Mouse (Mus musculus): ENCODE measurements around the gene Ccdc69.
"Not testable (repeated sequence)": the region's sequence is repeated elsewhere in the genome, so short reads cannot be mapped to it uniquely, and the experiment has no call there.

The Ccdc69 gene

DNA sequence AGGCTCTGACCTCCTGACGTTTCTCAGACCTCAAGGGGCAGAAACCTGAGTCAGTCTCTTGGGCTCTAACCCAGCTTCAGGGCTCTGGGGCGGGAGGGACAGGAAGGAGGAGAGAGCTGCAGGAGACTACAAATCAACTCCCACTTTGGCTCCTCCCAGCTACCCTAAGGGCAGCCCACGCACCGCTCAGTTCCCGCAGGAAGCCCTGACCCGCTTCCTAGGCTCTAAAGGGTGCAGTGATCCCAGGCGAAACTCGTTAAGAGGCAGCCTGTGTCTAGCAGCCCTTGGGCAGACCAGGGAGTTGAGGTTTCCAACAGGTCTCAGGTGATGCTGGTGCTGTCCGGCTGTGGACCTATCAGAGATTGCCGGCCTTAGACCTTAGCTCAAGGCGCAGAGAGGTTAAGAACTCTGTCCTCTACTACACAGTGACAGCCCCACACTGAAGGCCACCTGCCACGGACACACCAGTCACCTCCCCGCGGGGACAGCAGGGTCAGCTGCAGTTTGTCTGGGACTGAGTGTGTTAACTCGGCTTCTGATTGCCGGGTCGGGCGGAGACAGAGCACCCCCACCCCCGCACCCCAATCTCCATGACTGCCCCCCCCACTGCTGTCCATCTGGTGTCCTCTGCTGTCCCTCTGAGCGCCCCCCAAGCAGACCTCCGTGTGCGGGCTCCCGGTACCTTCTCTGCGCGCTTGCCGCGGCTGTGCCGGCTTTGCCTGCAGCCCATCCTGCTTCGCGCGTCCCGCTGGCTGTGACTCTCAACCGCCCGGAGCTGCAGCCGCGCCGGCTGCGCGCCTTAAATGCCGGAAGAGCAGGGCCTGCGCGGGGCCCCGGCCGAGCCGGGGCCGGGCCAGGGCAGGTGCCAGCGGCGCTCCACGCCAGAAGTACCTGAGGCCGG lies at the start of gene Ccdc69:
Ccdc69 (minus strand) TSS at position 801 of the 901 bp plus-strand sequence.
- peak; percentile 84 for DNase-seq

DNA sequence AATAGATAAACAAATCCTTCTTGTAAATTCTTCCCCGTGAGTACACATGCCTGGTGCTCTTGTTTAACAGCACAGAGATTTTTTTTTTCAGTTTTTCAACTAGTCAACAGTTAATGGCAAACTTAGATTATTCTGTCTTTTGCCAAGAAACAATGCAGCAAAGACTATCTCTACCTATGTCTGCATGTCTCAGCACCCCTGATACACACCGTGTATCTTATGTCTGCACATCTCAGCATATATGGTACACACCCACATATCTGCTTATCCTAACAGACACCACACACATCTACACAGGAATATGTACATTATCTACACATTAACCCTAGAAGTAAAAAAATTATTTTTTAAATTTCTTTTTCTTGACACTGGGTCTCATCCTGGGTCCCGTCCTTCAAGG lies 48.7 kb upstream of the Ccdc69 start:
- no peak for DNase-seq

DNA sequence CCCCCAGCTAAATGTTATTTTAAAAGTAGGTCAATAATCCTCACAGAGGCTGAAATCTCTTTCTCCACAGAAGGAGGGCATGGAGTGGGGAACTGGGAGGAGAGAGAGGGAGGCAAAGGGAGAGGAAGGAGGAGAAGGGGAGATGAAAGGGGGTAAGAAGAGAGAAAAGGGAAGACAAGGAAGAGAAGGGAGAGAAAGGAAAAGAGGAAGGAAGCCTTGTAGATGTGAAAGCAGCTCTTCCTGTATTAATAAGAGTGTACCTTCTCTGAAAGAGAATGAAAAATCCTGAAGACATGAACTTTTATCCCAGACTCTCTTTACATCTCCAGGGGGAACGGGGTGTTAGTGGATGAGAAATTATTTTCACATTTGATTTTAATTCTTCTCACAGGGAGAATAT lies 43.5 kb upstream of the Ccdc69 start:
- no peak for DNase-seq

DNA sequence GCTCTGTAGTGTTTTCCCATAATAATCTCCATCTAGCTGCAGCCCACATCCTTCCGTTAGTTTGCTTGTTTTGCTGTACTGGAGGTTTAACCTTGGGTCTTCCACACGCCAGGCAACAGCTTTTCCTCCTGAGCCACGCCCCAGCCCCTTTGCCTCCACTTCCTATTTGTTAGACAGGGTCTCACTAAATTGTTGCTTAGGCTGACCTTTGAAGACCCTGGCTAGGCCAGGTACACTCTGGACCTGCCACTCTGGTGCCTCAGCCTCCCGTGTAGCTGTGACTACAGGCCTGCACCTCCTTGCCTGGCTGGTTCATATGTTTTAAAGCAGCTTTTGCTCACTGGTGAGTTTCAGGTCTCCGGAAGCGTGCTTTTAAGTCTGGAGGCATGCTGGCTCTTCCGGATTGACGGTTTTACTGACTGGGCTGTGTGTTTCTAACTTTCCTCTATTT lies 42.9 kb upstream of the Ccdc69 start:
- DNase-seq = peak; percentile 78

DNA sequence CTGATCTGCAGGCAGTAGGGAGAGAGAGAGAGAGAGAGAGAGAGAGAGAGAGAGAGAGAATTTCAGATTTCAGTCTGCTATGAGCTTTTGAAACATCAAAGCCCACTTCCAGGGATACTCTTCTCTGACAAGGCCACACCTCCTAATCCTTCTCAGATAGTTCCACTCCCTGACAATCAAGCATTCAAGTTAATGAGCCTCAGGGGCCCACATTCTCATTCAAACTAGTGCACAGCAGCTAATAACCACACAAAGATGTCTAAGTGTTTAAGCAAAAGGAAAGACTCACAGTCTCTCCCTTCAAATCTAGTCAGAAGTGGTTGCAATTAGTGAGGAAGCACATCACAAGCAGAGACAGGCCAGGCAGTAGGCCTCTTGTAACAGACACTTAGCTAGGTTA lies 42.3 kb upstream of the Ccdc69 start:
- no peak for DNase-seq

DNA sequence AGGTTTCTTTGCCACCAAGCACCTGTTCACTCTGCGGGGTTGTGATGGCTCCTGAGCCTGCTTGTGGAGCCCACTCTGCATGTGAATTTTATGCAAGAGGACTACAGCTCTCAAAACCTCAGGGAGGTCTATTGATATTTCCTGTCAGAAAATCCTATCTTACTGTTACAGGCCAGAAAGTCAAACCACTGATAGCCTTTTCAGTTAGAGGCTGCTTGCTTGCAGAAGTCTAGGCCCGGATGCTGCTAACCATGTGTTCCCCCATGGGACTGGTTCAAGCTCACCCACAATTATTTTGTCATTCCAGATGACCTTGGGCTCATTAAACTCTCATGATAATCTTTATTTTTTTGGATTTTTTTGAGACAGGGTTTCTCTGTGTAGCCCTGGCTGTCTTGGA lies 39.1 kb upstream of the Ccdc69 start:
- no peak for DNase-seq

DNA sequence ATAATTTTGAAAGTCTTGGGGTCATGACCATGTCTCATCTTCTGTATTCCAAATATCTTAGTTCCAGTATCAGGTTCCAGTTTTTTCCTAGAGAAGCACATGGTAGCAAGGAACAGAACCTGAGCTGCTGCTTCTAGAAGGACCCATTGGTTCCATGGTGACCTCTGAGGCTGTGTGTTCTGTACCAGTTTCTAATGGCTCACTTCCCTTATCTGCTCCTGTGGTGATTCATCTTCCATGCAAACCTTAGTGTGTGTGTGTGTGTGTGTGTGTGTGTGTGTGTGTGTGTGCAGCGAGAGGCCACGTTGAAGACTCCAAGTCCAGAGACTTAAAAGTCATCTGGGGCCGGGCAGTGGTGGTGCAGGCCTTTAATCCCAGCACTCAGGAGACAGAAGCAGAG lies 38.1 kb upstream of the Ccdc69 start:
- no peak for DNase-seq

DNA sequence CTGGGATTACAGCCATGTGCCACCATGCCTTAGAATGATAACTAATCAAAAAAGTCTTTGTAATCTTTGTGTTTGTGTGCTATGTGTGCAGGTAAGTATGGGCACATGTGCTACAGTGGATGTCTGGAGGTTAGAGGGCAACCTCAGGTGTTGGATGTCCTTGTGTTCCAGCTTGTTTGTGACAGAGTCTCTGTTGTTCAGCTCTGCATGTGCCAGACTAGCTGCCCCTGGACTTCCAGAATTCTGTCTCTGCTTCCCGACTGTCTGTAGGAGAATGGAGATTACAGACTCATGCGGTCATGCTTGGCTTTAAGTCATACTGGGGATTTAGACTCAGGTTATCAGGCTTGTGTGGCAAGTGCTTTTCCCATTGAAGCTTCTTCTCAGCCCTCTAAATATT lies 36.4 kb upstream of the Ccdc69 start:
- DNase-seq = no peak

DNA sequence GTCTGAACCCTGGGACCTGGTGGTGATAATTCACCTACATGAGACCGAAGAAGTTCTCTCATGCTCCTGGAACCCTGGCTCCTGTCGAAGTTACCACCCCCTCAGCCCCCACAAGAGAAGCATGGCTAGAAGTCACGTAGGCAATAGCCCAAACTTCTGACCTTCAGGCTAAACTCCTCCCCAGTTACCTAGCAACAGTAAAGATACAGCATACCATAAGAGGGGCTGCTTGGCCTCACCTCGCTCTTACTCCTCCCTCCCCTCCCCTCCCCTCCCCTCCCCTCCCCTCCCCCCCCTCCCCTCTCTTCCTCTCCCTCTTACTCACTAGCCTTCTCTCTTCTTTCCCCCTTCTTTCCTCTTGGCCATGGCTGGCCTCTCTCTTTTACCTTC lies 35.9 kb upstream of the Ccdc69 start:
- not testable (repeated sequence) for DNase-seq

DNA sequence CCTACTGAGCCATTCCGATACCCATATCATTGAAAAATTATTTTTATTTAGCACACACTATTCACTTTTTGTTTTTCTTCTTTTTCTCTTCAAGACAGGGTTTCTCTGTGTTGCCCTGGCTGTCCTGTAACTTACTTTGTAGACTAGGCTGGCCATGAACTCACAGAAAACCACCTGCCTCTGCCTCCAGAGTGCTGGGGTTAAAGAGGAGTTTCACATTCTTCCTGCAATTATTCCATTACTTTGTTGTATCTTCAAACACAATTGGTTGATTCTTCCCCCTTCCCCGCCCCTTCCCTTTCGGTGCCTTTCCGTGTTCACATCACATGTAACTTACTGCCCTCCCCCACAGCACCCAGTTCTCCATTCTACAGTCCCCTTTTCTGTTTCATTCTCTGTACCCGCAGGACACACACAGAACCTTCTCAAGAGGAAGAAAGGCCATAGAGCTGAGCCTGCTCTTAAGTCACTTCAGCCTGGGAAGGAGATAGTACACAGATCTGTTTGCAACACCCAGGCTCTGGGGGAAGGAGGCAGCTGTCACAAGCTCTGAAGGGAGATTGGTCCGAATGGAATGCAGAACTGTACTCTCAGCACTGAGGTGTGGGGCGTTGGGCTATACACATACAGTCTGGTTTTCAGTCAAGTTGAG lies 35.4 kb upstream of the Ccdc69 start:
- peak; percentile 46 for DNase-seq

DNA sequence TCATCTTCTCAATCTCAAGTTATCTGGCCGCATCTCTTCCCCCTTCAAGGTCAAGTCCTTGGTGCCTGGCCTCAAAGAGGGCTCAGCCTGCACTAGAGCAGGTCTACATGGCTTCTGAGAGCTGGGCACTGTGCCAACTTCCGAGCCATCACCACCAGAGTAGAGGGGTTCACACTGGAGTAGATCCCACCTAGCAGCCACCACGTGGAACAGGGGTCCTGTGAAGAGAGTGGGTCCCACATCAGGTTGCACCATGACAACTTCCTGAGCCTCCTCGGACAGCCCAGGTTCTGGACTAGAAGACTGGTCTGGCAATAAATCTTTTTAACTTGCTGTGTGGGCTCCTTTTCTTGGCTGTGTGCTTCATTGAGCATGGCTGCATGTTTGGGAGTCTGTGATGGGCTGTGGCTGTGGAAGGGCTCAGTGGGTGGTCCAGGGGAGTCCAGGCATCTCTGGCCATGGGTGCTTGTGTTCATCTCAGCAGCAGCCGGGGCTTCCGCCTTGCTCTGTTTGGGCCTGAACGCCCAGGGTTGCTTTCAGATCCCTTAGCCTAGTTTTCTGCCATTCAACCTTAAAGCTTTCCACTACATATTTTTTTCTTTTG lies 32.7 kb upstream of the Ccdc69 start:
- peak; percentile 10 for DNase-seq

DNA sequence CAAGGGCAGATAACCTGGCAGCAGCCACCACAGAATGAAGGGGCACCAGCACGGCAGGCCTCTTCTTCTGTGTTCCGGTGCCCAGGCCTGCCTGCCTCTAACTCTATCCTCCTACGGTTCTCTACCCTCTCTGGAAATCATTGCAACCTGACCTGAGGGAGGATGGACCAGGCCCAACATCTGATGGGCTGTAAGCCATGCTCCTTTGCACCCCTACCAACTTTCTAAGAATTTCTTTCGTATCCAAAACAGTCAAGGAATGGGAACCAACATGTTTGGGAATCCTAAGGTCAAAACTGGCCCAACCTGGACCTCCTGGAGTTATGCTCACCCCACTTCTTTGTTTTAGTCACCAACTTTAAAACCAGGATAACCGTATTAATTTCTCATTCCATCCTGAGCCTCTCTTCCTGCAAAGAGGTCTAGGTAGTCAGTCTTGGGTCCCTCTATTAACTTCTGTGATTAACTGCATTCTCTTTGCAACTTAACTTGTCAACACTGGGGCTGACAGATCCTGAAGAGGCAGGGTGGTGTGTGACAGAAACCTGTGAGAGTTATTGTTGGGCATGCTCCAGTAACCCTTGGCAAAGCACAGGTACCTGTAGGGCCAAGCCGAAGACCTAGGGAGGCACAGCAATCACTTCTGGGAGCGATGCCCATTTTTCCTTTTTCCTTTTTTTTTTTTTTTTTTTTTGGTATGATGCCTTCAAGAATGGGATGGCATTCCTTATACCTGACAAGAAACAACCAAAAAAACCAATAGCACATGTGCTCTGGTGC lies 31.8 kb upstream of the Ccdc69 start:
- DNase-seq = no peak

DNA sequence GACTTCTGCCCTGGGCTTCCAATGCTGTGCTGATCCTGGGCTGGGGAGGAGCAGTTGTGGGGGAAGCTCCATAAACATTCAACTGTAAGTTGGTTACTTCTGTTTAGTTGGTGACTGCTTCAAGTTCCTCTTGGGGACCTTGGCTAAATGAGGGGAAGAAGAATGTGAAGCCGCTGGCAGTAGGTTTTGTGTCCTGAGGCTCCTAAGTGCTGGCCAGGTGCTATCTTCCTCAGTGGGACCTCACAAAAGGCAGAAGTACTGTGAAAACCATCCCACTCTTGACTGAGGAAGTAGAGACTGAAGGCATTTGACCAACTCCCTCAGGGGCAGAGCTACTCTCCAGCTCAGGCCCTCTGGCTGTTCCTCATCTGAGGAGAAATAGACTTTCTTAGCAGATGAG lies 28.7 kb upstream of the Ccdc69 start:
- no peak for DNase-seq

DNA sequence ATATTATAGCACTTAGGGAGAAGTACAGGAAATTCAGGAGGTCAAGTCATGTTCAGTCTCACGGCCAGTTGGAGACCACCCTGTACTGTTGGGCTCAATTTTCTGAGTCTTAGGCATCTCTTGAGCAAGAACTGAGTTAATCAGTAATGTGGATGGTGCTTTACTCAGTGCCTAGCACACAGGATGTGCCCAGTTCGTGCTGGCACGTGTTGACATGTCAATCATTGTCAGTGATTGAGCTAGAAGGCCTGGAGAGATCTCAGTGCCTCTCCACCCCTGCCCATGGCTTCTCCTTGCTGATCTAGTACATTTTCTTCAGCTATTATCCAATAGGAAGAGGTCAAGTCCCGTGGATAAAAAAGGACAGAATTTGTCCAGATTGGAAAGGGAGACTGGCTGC lies 27.5 kb upstream of the Ccdc69 start:
- no peak for DNase-seq

DNA sequence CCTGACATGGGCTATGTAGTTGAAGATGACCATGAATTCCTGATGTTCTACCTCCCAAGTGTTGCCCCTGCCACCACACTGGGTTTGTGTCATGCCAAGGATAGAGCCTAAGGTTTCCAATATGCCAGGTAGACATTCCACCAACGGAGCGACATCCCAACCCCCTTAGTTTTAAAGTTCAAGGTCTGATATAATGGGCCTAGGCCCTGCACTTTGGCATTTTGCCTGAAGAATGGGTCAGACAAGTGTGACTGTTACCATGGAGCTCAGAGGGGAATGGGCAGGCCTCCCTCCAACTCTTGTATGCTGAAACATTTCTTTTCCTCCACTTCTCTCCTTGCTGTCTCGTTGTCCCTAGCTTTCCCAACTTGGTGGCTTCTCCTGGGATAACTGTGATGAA lies 25.3 kb upstream of the Ccdc69 start:
- no peak for DNase-seq

DNA sequence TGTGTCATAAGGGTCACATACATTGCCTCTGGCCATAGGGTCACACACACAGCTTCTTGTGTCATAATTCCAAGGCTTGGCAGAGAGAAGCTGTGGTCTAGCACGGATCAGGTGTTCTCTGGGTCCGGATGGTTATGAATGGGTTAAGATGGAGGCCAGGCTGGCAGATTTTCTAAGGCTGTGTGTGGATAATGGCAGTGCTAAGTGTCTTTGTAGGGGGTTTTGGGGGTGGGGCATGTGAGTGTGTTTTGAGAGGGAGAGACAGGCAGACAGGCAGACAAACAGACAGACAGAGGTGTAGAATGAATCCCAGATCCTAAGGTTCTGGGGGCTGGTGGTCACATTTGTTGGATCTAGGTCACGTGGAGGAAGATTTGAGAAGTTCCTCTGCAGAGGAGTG lies 24.1 kb upstream of the Ccdc69 start:
- DNase-seq = no peak

DNA sequence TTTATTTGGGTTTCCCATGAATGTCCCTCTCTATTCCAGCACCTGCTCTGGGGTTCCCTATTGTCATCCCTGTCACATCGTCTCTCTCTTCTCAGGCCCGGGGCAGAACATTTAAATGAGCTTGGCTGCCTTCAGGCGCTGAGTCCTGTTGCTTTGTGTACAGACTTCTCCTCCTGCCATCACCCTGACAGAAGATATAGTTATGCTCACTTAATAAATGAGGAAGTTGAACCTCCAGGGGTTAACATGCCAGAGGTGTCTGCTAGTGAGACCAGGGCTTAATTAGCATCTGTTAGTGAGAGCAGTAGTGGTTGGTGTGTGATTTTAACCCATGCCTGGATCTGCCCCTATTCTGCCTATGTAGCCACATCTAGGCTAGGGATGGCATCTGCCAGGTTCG lies 21.9 kb upstream of the Ccdc69 start:
- DNase-seq = no peak

DNA sequence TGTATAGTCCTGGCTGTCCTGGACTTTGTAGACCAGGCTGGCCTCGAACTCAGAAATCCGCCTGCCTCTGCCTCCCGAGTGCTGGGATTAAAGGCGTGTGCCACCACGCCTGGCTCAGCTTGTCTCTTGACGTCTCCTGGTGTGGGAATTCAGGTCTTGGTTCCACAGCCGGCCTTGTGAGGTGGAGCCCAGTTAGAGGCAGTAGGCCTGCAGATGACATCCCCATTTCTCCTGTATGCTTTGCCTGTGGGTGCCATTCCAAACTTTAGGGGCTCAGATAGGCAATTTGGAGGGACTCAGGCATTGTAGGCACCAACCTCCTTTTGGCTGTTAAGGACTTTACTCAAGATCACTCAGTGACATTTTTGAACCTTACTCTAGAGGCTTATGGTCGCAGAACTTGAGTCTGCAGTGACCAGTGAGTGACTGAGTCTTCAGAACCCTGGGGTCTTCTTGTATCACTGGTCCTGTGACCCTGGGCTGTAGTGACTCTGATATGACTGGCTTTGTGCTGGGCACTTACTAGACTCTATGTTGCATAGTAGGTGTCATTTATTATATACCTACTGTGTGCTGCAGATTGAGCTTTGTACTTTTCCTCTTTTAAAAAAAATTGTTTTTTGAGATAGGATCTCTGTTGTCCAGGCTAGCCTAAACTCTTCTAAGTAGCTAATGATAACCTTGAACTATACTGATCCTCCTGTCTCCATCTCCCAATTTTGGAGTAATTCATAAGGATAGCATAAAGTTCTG lies 21.3 kb upstream of the Ccdc69 start:
- DNase-seq = no peak

DNA sequence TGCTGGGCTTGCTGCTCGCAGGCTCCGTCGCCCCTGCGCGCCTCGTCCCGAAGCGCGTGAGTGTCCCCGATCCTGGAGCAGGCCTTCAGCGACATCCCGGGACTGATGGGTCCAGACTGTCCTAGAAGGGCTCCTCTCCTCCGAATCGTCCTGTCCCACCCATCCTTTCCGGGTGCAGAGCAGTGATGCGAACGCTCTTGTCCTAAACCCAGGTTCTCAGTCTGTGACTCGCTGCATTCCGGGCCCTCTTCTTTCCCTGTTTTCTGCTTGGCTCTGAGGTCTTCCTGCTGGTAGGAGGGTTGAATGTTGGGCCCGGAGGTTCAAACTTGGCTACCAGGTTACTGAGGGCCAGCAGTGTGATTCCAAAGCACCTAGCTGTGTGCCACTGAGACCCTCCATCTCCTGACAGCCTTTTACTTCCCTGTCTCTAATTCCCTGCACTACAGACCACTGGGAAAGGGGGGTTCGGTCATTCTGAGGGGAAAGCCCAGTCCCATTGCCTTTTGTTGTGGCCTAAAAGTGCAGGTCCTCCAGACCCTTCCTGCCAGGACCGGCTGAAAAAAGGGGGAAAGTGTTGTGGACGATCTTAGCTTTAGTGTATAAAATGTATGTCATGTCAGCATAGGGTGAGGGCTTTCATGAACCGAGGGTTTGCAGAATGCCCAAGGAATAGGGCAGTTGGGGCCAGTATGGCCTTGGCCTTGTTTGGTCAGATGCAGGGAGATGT lies 20.4 kb upstream of the Ccdc69 start:
- no peak for DNase-seq

DNA sequence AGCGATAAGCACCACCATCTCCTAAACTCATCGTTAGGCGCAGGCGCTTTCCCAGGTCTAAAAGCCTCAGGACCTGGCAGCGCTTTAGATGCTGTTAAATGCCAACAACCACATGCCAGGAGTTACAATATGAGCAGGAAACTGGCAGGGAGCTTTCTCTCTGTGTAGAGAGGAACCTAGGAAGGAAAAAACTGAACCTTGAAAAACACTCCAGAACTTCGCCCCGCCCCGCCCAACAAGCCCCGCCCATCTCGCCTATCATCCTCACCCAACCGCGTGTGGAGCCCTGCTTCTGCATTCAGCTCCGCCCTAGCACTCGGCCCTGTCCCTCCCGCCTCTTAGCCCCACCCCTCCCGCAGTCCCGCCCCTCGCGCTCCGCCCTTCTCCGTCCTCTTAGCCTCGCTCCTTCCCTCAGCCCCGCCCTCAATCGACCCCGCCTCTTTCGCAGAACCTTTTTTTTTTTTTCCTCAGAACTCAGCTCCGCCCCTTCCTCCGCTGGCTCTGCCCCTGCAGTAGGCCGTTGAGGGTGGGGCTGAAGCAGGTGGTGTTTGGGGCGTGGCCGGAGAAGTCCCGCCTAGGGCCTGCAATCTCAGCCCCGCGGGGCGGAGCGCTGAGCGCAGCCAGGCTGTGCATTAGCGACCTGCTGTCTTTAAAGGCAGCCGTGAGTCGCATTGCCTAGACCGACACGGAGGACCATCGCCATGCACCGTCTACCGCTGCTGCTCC lies 19.7 kb upstream of the Ccdc69 start, which contains the start of gene Gm2a:
Gm2a (plus strand) TSS at position 653 of the 726 bp plus-strand sequence.
- DNase-seq = peak; percentile 97
